Mouse (Mus musculus) embryonic fibroblast, embryonic 13.5 days (primary cell): ENCODE measurements at regions not wholly inside any gene's neighbourhood (a gene's known extent, or its start where the extent isn't known, plus 50 kb on each side); places are given as distances from the start of the nearest gene placed in this dataset.

Experiments
- H3K27ac ChIP-seq: 2 replicates; pipeline ENCODE4 v1.5.1; 2012; ENCODE audit warnings: low read length, control low read depth, inconsistent platforms; ENCODE audit not compliant: insufficient read depth
- H3K4me1 ChIP-seq: 2 replicates; pipeline ENCODE4 v1.6.1; 2011; ENCODE audit warnings: low read length; ENCODE audit not compliant: control insufficient read depth, insufficient read depth
- H3K4me3 ChIP-seq: 2 replicates; pipeline ENCODE4 v1.5.1; 2011; ENCODE audit warnings: mild to moderate bottlenecking, control low read depth, low read length; ENCODE audit not compliant: insufficient read depth
- CTCF ChIP-seq: IDR thresholded peaks from 2 replicates; pipeline ENCODE4 v1.5.1; 2011; ENCODE audit warnings: mild to moderate bottlenecking, control low read depth, low read length, moderate library complexity, borderline replicate concordance; ENCODE audit not compliant: insufficient read depth
- POLR2A ChIP-seq: IDR thresholded peaks from 2 replicates; pipeline ENCODE4 v1.6.1; 2011; ENCODE audit warnings: low read depth, mild to moderate bottlenecking, control low read depth, low read length, moderate library complexity

DNA sequence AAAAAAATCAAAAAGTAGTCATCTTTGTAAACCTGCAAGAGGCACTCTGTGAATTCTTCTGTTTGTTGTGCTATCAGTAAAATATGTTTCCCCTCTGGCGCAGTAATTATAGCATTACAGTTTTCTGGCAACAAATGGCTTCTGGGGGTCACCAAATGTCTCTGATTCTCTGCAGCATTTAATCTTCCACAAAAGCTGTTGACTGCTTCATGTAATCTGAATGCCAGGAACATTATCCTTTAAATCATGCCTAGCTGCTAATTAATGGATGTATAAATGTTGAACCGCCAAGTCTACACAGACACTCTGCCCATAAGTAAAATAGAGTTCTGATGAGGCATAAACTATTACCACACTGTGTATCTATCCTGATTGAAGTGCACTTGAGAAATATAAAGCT lies 421.2 kb upstream of the Manea start:
- H3K27ac ChIP-seq = no peak overlapping the region
- TF ChIP-seq CTCF (no peak), POLR2A (no peak)
- no peaks in the 10 kb centered on the region for H3K4me1 ChIP-seq
- no peak overlapping the region for H3K4me3 ChIP-seq

DNA sequence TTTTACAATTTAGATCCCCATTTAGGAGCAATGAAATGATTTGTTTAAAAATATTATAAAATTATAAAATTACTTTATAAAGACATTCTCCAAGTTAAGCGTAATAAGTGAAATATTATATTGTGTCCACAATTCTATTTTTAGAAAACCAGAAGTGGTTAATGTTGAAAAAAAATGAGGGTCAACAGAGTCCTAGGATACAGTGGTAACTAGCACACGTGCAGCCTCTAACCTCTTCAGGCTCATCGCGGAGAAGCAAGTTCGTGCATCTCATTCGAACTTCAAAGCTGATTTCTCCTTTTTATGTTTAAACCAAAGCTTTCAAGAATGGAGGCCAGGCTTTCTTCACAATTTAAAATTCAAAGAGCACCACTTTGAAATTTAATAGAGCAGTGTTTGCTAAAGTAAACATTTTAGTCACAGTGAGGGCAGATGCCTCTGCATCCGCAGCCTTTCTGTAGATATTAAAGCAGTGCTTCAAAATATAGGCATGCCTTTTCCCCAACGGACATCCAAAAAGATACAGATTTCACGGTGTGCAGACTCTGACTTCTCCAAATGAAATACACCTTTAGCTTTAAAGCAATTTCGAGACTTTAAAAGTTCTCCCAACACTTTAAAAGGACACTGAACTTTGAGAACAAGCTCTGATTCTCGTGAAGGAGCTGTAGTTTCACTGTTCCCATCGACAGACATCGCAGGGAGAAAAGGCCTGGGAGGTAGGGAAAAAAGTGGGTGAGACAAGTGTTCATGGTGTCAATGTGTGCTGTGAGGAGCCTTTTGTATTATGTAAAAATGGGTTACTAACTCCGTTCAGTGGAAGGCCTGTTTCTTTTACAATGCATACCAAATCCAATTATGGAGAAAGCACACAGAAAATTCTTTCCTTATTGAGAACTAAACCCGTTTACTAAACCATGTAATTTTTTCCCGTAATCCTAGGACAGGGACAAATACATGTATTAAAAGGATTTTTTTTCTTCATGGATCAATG lies 419.8 kb upstream of the Manea start:
- no peak for TF ChIP-seq CTCF
- TF ChIP-seq POLR2A = no peak
- H3K27ac ChIP-seq = no peak overlapping the region
- H3K4me3 ChIP-seq = no peak overlapping the region
- no peaks in the 10 kb centered on the region for H3K4me1 ChIP-seq

DNA sequence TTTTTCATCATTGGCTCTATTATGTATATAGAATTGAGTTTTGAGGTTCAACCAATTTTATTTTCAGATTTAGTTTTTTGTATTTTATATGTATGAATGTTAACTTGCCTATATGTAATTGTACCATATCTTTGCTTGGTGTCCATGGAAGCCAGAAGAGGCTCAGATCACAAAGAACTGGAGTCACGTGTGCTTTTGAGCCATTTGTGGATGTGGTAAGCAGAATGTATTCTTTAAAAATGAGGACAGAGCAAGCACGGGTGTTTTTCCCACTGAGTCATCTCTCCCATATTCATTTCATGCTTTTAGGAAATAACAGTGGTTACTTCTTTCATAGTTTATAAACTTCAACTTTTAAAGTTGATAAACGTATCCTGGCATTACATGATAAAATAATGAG lies 394.1 kb upstream of the Manea start:
- peak overlapping the region; percentile 92; the same call in 1 of the 2 replicates for H3K27ac ChIP-seq
- H3K4me1 ChIP-seq = no peaks in the 10 kb centered on the region
- no peak overlapping the region for H3K4me3 ChIP-seq
- no peak for TF ChIP-seq POLR2A
- no peak for TF ChIP-seq CTCF

DNA sequence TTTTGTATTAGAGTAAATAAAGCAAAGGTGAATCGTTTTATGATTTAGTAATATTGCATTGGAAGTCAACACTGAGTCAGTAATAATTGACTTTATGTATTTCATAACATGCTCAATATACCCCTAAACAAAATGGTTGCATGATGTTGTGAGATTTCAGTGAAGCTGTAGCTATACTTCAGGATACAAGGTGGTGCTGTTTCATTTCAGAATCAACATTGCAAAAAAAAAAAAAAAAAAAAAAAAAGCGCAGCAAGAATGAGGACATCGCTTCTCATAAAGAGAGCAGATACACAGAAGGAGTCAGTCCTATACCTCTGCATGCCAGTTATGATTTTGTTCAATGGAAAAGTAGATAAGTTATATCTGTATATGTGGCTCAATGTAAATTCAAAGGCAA lies 389.7 kb upstream of the Manea start:
- Histone ChIP-seq H3K27ac (no peak overlapping the region), H3K4me1 (no peaks in the 10 kb centered on the region)
- TF ChIP-seq POLR2A (no peak), CTCF (no peak)

DNA sequence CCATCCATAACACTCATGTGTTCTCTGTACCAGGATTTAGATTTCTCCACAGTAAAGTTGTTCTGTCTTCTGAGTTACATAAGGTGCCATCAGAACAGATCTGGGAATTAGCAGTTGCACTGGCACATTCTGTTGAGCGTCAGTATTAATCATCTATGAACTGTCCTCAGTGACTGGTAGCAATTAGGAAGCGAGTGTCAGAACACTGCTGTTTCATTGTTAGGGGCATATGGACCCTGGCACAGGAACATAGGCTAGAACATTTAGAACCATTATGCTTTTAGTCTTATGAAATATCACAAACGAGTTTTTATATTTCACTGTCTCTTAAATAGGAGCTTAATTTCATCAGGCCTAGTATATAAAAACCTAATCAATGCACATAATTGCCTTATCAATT lies 367.7 kb upstream of the Manea start:
- Histone ChIP-seq H3K27ac (no peak overlapping the region), H3K4me1 (no peaks in the 10 kb centered on the region), H3K4me3 (no peak overlapping the region)
- no peak for TF ChIP-seq POLR2A
- TF ChIP-seq CTCF = no peak

More for the DNA sequence above, 389.7 kb upstream of the Manea start:
- no peak overlapping the region for H3K4me3 ChIP-seq

DNA sequence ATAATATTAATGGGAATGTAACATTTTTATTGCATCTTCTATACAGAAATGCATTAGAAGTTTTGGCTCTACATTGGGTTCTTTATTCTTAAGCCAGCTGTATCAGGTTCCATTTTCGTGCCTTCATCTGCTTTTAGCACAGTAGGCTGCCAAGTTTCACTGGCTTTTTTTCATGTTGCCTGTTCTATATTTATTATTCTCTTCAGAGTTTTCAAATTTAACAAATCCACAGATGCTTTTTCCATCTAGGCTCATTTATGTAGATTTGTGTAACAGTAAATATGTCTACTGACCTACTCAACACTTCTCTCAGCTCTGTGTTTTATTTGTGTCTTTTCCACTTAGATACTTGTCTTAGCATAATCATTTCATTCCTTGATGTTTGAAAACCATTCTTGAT lies 363.3 kb upstream of the Manea start:
- TF ChIP-seq POLR2A (no peak), CTCF (no peak)
- no peak overlapping the region for H3K27ac ChIP-seq

DNA sequence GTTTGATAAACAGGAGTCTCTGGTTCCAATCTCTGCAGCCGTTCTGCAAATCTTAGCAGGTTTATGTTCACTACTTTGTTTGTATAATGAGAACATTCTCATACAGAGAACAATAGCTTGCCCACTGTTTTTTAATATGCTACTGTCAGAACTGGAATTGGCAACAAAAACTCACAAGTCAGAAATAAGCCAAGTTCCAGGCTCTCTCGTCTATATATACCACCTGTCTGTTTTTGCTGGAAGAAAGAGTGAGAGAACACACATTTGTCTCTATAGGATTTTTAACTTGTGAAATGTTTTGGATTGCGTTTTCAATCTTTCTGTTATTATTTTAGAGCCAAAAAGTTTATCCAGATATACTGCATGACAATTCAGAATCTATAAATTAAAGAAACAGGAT lies 349.3 kb upstream of the Manea start:
- TF ChIP-seq CTCF (no peak), POLR2A (no peak)
- no peaks in the 10 kb centered on the region for H3K4me1 ChIP-seq
- no peak overlapping the region for H3K4me3 ChIP-seq
- no peak overlapping the region for H3K27ac ChIP-seq

More for the DNA sequence above, 363.3 kb upstream of the Manea start:
- Histone ChIP-seq H3K4me3 (no peak overlapping the region), H3K4me1 (no peaks in the 10 kb centered on the region)
